Mouse (Mus musculus): Measurements from ENCODE around the gene Stx8. TPM values are rescaled to one million over a fixed set of nuclear protein-coding genes. Genes with fewer than 3 reads are reported as not detected.

Stx8 gene
- polyA plus RNA-seq, 1 experiment from 2014 or later = 50.6 TPM

DNA sequence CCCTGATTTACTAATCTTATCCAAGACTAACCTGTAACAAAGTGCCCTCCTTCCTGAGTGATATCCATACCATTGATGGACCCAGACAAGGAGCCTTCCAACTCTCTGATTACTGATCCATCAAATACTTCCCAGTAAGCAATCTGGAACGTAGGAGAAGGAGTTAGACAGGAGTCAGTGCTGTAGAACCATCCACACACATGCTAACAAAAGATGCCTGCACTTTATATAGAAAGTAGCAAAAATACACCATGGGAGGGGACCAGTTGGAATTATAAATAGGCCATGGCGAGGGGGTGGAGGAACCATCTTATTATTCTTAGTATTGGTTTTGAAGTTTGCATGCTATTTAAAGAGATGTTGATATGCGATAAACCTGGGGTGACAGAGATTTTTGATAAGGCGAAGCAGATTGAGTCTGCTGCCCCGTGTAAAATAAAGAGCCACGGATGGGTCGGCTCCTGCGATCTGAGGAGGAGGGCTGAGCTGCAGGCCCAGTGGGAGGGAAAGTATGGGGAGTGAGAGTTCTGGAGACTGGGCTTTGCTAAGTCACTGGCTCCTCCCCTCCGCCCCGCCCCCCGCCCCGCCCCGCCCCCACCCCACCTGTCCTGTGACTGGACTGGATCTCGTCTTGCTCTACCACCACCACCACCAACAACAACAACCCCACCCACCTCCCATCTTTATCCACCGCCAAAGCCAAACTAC is 39.5 kb upstream of the Stx8 start:
- Histone ChIP-seq H3K9me3 (no peaks in the 10 kb centered on the region), H3K27ac (replicated peaks) (no peak overlapping the region), H3K27me3 (replicated peaks) (0 out of 2 replicates have a peak, but pooled peaks cover 5% of the 10 kb centered on the region), H3K9ac (no peak overlapping the region), H3K4me2 (peak overlapping the region; percentile 30; the same call in 1 of the 2 replicates), H3K4me1 (peaks cover 10% of the 10 kb centered on the region), H3K36me3 (no peaks in the 10 kb centered on the region), H3K4me3 (no peak overlapping the region)
- no peak for ATAC-seq (ENCODE audit: extremely low read depth, insufficient number of reproducible peaks, low FRiP score, low TSS enrichment)
- whole genome bisulfite sequencing = 20% methylated on average over 10 of the region's 15 CpGs

DNA sequence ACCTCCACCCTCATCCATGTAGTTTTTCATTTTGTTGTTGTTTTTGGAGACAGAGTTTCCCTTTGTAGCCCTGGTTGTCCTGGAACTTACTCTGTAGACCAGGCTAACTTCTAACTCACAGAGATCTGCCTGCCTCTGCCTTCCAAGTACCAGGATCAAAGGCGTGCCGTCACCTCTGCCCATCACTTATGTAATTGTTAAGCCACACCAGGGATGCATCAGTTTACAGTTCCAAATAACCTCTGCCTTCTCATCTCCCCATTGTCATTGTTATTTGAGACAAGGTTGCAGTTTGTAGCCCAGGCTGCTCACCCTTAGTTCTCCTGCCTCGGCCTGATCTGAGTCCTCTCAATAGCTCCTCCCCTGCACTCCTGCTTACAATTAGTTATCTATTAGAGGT is 33.8 kb upstream of the Stx8 start:
- Histone ChIP-seq H3K9ac (no peak overlapping the region), H3K9me3 (no peaks in the 10 kb centered on the region), H3K4me3 (no peak overlapping the region), H3K27me3 (replicated peaks) (no peaks in the 10 kb centered on the region; the same call in 1 of the 2 replicates), H3K27ac (replicated peaks) (no peak overlapping the region), H3K36me3 (no peaks in the 10 kb centered on the region), H3K4me1 (no peaks in the 10 kb centered on the region), H3K4me2 (no peak overlapping the region)
- WGBS = 80% methylated on average over 3 of the region's 3 CpGs
- ATAC-seq (ENCODE audit: extremely low read depth, insufficient number of reproducible peaks, low FRiP score, low TSS enrichment) = no peak

DNA sequence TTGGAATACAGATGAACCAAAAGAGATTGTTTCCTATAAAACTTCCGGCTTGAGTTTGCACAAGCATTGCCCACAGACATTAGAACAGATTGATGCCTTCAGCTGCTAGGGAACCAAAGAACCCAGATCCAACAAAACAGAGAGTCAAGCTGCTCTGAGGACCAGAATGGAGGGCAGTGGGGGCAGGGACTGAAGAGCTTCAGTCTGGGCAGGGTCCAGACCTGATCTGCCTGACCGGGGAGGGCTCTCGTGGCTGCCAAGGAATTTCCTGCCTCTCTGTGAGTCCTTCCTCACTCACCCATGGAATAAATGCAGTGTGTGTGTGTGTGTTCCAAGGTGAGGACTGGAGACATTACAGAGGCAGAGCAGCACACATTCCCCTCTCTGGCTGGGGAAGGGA is 17.8 kb upstream of the Stx8 start:
- Histone ChIP-seq H3K27ac (replicated peaks) (no peak overlapping the region), H3K27me3 (replicated peaks) (no peaks in the 10 kb centered on the region), H3K4me1 (peaks cover 25% of the 10 kb centered on the region), H3K36me3 (no peaks in the 10 kb centered on the region), H3K4me3 (no peak overlapping the region), H3K4me2 (no peak overlapping the region), H3K9me3 (no peaks in the 10 kb centered on the region), H3K9ac (no peak overlapping the region)
- 31% methylated on average over 3 of the region's 3 CpGs for WGBS
- ATAC-seq (ENCODE audit: extremely low read depth, insufficient number of reproducible peaks, low FRiP score, low TSS enrichment) = no peak

DNA sequence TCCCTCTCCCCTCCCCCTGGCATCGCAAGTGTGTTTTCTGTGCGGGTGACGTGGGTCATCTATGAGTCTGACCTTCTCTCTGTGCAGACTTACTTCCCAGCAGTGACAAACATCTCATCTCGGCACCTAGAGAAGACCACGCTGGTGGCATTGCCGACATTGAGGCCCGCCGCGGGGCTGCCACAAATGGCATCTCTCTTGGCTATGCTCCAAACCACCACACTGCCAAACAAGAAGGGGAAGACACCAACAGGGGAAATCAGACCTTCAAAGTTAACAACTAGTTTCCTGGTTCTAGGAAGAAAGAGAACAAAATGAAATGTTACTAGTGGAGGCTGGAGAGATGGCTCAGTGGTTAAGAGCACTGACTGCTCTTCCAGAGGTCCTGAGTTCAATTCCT is 16.5 kb upstream of the Stx8 start:
- Histone ChIP-seq H3K9ac (no peak overlapping the region), H3K27ac (replicated peaks) (no peak overlapping the region), H3K27me3 (replicated peaks) (no peaks in the 10 kb centered on the region), H3K4me2 (no peak overlapping the region), H3K9me3 (no peaks in the 10 kb centered on the region), H3K4me1 (peaks cover 25% of the 10 kb centered on the region), H3K36me3 (no peaks in the 10 kb centered on the region), H3K4me3 (no peak overlapping the region)
- 82% methylated on average over 9 of the region's 9 CpGs for WGBS
- no peak for ATAC-seq (ENCODE audit: extremely low read depth, insufficient number of reproducible peaks, low FRiP score, low TSS enrichment)

DNA sequence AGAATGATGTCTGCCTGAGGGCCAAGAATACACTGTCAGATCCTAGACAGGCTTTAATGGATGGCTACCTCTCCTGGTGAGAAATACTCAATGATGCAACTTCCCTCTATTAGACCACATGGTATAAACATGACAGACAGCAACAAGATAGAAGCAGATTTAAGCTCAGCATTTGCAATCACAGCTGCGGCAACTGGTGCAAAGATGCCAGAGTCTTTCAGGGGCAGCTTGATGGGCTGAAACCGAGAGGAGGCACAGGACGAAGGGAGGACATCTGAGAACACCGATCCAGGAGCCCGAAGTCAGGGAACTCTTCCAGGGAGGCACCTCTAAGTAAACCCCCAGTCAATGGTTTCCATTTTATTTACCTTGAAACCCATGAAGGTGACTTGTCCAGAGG is 12.4 kb upstream of the Stx8 start:
- Histone ChIP-seq H3K27me3 (replicated peaks) (no peaks in the 10 kb centered on the region), H3K4me2 (no peak overlapping the region), H3K4me1 (peaks cover 11% of the 10 kb centered on the region), H3K36me3 (no peaks in the 10 kb centered on the region), H3K27ac (replicated peaks) (no peak overlapping the region), H3K9ac (no peak overlapping the region), H3K9me3 (no peaks in the 10 kb centered on the region), H3K4me3 (no peak overlapping the region)
- no peak for ATAC-seq (ENCODE audit: extremely low read depth, insufficient number of reproducible peaks, low FRiP score, low TSS enrichment)
- WGBS = 71% methylated on average over 5 of the region's 5 CpGs

DNA sequence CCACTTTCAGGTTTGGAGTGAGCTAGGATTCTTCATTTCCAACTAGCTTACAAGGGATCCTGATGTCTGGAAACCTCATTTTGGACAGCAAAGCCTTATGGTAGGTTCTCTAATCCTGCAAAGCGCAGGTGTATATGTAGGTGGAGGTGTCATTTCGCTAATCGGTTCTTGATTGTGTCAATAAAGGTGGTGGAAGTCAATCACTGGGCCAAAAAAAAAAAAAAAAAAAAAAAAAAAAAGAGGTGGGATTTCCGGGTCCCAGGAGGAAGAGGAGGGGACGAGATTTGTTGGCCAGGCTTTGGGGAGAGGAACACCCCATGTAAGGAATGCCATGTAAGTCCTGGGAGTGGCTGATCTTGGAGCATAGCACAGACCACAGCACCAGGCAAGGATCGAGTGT is 11.6 kb upstream of the Stx8 start:
- Histone ChIP-seq H3K36me3 (no peaks in the 10 kb centered on the region), H3K27ac (replicated peaks) (no peak overlapping the region), H3K4me2 (no peak overlapping the region), H3K9me3 (no peaks in the 10 kb centered on the region), H3K9ac (no peak overlapping the region), H3K27me3 (replicated peaks) (no peaks in the 10 kb centered on the region), H3K4me3 (no peak overlapping the region), H3K4me1 (peaks cover 8% of the 10 kb centered on the region)
- no peak for ATAC-seq (ENCODE audit: extremely low read depth, insufficient number of reproducible peaks, low FRiP score, low TSS enrichment)
- WGBS = 82% methylated on average over 6 of the region's 6 CpGs

DNA sequence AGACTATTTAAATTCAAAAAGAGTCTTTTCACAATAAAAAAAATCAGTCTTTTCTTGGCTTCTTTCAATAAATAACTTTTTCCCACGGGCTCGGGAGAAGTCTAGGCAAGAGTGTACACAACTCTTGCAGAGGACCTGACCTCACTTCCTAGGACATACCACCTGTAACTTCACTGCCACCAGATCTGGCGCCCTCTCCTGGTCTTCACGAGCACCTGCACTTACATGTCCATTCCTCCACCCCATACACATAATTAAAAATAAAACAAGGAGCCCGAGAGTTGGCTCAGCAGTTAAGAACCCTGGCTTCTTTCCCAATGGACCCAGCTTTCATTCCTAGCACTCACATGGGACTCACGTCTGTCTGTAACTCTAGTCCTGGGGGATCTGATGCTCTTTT is 1.9 kb upstream of the Stx8 start:
- no peak overlapping the region for H3K4me3 ChIP-seq
- no peak overlapping the region for H3K4me2 ChIP-seq
- H3K27me3 ChIP-seq (replicated peaks) = no peaks in the 10 kb centered on the region
- H3K9ac ChIP-seq = no peak overlapping the region
- no peak overlapping the region for H3K27ac ChIP-seq (replicated peaks)
- 74% methylated on average over 6 of the region's 6 CpGs for WGBS
- ATAC-seq (ENCODE audit: extremely low read depth, insufficient number of reproducible peaks, low FRiP score, low TSS enrichment) = no peak
- no peaks in the 10 kb centered on the region for H3K36me3 ChIP-seq
- no peaks in the 10 kb centered on the region for H3K9me3 ChIP-seq
- H3K4me1 ChIP-seq = peaks cover 23% of the 10 kb centered on the region

DNA sequence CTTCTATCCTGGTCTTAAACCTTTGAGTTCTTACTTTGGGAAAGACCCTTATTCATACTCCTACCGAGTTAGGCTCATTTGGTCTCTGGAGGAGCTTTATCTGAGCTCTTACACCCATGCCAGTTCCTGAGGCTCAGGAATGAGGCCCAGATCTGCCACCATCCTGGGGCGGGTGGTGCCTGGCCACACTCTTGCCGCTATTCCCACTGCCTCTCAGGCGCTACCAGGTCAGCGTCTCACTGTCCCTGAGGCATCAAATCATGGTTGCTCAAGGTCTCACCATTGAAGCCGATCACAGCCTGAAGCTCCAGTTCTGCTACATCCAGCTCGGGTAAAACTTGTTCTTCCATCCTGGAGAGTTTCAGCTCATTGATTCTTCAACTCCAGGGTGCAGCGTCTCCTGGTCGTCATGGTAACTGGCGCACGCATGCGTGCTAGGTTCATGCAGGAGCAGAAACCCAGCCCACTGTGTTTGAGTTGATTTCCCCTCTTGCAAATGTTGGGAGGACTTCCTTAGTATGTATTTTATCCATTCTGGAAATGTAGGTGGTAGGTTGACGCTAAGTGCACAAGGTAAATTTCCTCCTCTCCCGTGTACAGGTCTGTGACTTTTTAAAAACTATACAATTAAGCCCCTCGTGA is 630 bp upstream of the Stx8 start, which contains the start of gene Cfap52:
TSS of gene Cfap52 (minus strand) at position 410 of the 642 bp plus-strand sequence.
- peaks cover 7% of the 10 kb centered on the region for H3K36me3 ChIP-seq
- WGBS = 5% methylated on average over 15 of the region's 15 CpGs
- ATAC-seq (ENCODE audit: extremely low read depth, insufficient number of reproducible peaks, low FRiP score, low TSS enrichment) = no peak
- peak within 1 kb of the TSS; percentile 77 for H3K4me3 ChIP-seq
- H3K9ac ChIP-seq = peak within 1 kb of the TSS; percentile 88
- no peaks in the 10 kb centered on the region for H3K9me3 ChIP-seq
- peaks cover 23% of the 10 kb centered on the region for H3K4me1 ChIP-seq
- H3K4me2 ChIP-seq = peak within 1 kb of the TSS; percentile 97
- no peaks in the 10 kb centered on the region for H3K27me3 ChIP-seq (replicated peaks)
- H3K27ac ChIP-seq (replicated peaks) = peak within 1 kb of the TSS; percentile 39; the same call in 1 of the 2 replicates

DNA sequence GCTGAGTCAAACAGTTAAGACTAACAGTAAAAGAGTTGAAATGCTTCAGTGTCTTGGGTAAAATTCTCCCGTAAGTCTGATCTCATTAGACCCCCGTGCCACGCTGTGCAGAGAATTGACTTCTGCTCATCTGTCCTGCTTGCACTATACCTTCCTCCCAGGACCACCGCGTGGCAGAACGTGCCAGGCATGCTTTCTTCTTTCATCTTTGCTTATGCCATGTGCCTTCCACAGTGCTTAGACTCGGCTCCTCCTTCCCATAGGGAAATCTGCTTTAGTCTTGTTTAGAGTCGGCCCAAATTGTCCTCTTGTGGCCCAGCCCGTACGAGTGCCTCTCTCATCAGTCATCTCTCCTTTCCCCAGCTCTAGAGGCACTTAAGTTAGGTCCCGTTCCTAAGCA is 1.8 kb downstream of the Stx8 start:
- H3K27me3 ChIP-seq (replicated peaks) = no peaks in the 10 kb centered on the region
- peaks cover 20% of the 10 kb centered on the region for H3K36me3 ChIP-seq
- 68% methylated on average over 11 of the region's 11 CpGs for WGBS
- no peak for ATAC-seq (ENCODE audit: extremely low read depth, insufficient number of reproducible peaks, low FRiP score, low TSS enrichment)
- H3K4me3 ChIP-seq = 0 out of 2 replicates have a peak overlapping the region, but pooled peaks have one; percentile 3
- no peaks in the 10 kb centered on the region for H3K9me3 ChIP-seq
- peaks cover 28% of the 10 kb centered on the region for H3K4me1 ChIP-seq
- H3K27ac ChIP-seq (replicated peaks) = no peak overlapping the region
- H3K9ac ChIP-seq = 0 out of 2 replicates have a peak overlapping the region, but pooled peaks have one; percentile 25
- peak overlapping the region; percentile 97; the same call in 1 of the 2 replicates for H3K4me2 ChIP-seq

DNA sequence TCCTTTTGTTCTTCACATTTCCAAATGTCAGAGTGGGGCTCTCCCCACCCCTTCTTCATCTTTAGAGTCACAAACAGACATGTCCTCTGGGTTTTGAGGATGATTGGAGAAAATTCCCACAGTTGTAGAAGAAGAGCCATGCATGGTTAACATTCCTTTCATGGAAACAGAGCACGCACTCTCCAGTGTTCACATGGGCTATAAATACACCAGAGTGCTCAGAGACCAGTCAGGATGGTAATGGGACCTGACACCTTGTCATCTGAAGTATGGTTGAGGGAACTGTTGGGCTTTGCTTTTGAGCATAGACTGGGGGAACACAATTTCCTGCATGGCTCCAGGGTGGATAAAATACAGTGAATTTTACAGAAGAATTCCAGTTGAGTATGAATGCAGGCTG is 6.6 kb downstream of the Stx8 start:
- ATAC-seq (ENCODE audit: extremely low read depth, insufficient number of reproducible peaks, low FRiP score, low TSS enrichment) = no peak
- Histone ChIP-seq H3K4me3 (no peak overlapping the region), H3K36me3 (peaks cover 34% of the 10 kb centered on the region), H3K27me3 (replicated peaks) (no peaks in the 10 kb centered on the region), H3K27ac (replicated peaks) (peak overlapping the region; percentile 95), H3K9ac (0 out of 2 replicates have a peak overlapping the region, but pooled peaks have one; percentile 56), H3K4me2 (peak overlapping the region; percentile 21; the same call in 1 of the 2 replicates), H3K9me3 (no peaks in the 10 kb centered on the region), H3K4me1 (peaks cover 23% of the 10 kb centered on the region)
- 34% methylated on average over 1 of the region's 1 CpGs for WGBS

DNA sequence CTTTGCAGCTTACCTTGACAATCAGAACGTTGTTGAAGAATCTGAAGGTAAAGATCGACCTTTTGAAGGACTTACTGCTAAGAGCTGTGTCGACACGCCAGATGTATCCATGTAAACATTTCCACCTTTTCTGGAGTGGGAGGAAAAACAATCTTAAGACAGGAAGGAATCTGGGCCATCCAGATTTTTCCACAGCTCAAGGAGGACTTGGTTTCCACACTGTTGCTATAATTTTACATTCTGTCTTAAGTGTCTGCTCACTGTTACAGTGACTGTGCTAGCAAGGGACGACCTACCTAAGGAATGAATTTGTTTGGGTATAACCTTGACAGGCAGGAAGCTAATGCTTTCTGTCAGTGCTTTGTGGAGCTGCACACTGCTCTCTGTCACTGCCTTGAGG is 7.2 kb downstream of the Stx8 start:
- Histone ChIP-seq H3K27me3 (replicated peaks) (no peaks in the 10 kb centered on the region), H3K4me3 (no peak overlapping the region), H3K36me3 (peaks cover 40% of the 10 kb centered on the region), H3K4me2 (no peak overlapping the region), H3K9ac (no peak overlapping the region), H3K9me3 (no peaks in the 10 kb centered on the region), H3K27ac (replicated peaks) (peak overlapping the region; percentile 95), H3K4me1 (peaks cover 17% of the 10 kb centered on the region)
- 64% methylated on average over 5 of the region's 5 CpGs for WGBS
- ATAC-seq (ENCODE audit: extremely low read depth, insufficient number of reproducible peaks, low FRiP score, low TSS enrichment) = no peak
